Mouse (Mus musculus) bone marrow macrophage, adult 2 months (primary cell): ENCODE data around the gene Mfsd2a.

Source experiments
- CTCF ChIP-seq: IDR thresholded peaks from 2 replicates; pipeline ENCODE4 v1.5.1; 2012; ENCODE audit warnings: low read depth, mild to moderate bottlenecking, low read length, moderate library complexity
- POLR2A ChIP-seq: IDR thresholded peaks from 2 replicates; pipeline ENCODE4 v1.6.1; 2012; ENCODE audit warnings: mild to moderate bottlenecking, low read depth, low read length, borderline replicate concordance

DNA sequence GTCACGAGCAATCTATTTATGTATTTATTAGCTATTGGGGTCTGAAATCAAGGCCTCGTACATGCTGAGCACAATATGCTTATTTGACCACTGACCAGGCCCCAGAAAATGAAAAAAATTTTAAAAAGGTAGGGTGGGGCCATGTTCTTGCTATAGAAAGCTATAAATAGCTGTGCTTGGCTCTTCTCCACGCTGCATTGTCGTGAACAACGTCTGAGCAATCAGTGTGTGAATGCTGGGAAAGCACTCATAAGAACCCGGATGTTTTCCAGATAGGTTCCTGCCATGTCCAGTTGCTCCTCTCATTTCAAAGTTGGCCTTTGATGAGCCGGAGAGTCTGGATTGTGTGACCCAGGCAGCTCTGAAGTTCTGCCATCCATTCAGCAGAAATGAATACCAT is 46.8 kb downstream of the Mfsd2a start:
- no peak for TF ChIP-seq POLR2A
- no peak for TF ChIP-seq CTCF
